Mouse (Mus musculus): Measurements from ENCODE around the gene Dap.

DNA sequence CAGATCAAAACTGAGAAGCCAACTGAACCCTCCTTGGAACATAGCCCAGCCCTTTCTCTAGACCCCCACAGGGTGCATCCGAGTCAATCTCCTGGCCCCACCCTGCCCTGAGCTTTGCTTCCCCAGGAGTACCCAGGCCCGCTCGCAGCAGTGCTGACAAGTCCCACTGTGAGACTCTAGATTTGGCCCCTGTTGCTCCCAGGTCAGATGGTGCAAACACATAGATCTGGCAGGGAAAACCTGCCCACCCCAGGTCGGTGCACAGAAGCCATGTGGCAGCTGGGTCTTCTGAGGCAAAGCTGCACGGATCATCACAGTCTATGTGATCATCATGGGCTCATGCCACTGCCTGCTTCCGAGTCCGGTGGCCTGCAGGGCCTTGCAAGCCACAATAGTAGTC, 48.6 kb downstream of the Dap start:
- TF ChIP-seq CTCF (IDR thresholded peaks at IDR 0.05; ENCODE audit: borderline replicate concordance, control insufficient read depth, extremely low read depth, insufficient read depth, low read length, poor library complexity), result no peak
- no peak for TF ChIP-seq POLR2A (IDR thresholded peaks at IDR 0.05; ENCODE audit: control insufficient read depth, extremely low read depth, insufficient read depth, low read length, poor library complexity)
